23 mouse cellular contexts compared by ENCODE assay signal in genomic region chr6:100710866-100711265, GRCm38 (mm10). TPM values are rescaled to one million over a fixed set of nuclear protein-coding genes. Genes with fewer than 3 reads are reported as not detected.
DNase-seq lines count a peak whose midpoint lies in the region; ATAC-seq and TF ChIP-seq lines count a peak whose summit lies in the region.
"Had no signal": no experiment of that assay in that cellular context is flagged by ENCODE, and none has a peak within 500 bp of the region (broad histone marks: within the 10 kb centered on the region; RNA-seq: fewer than 3 reads in every experiment).

No protein-coding gene starts in this region.

- H3K9me3 ChIP-seq in hindbrain, embryonic 11.5 days (ENCODE audit: control insufficient read depth, low read length), result no peaks in the 10 kb centered on the region
- H3K9me3 ChIP-seq in hindbrain, embryonic 13.5 days, result no peaks in the 10 kb centered on the region
- no peaks in the 10 kb centered on the region for H3K9me3 ChIP-seq in midbrain, embryonic 11.5 days (ENCODE audit: control insufficient read depth, low read length)
- H3K9me3 ChIP-seq in midbrain, embryonic 15.5 days, result no peaks in the 10 kb centered on the region

- no peak for TF ChIP-seq CTCF in small intestine, adult 2 months (IDR thresholded peaks at IDR 0.05; ENCODE audit: extremely low read depth, insufficient read length, insufficient replicate concordance, low read depth, low read length)

- 0 out of 2 replicates have a peak, but pooled peaks have one; percentile 18 for TF ChIP-seq POLR2A in small intestine, adult 2 months (IDR thresholded peaks at IDR 0.05; ENCODE audit: low read depth, low read length)

- no peaks in the 10 kb centered on the region for H3K27me3 ChIP-seq in hindbrain, embryonic 11.5 days (ENCODE audit: control insufficient read depth, insufficient read depth, low read length)
- H3K27me3 ChIP-seq in hindbrain, embryonic 13.5 days, result peaks cover 12% of the 10 kb centered on the region; the same call in 1 of the 2 replicates
- no peaks in the 10 kb centered on the region; the same call in 1 of the 2 replicates for H3K27me3 ChIP-seq in midbrain, embryonic 11.5 days (ENCODE audit: control insufficient read depth, insufficient read depth, low read length)
- H3K27me3 ChIP-seq in midbrain, embryonic 15.5 days (replicated peaks), result peaks cover 3% of the 10 kb centered on the region; the same call in 1 of the 2 replicates
- H3K27me3 ChIP-seq in small intestine, adult 2 months (ENCODE audit: control insufficient read depth, insufficient read depth, low read length), result no peaks in the 10 kb centered on the region
- H3K27me3 ChIP-seq: CH12.LX, Patski had no signal

- no peak overlapping the region for H3K4me2 ChIP-seq in hindbrain, embryonic 11.5 days (replicated peaks; ENCODE audit: low read depth, low read length)
- no peak overlapping the region for H3K4me2 ChIP-seq in hindbrain, embryonic 13.5 days
- no peak overlapping the region for H3K4me2 ChIP-seq in midbrain, embryonic 11.5 days
- H3K4me2 ChIP-seq in midbrain, embryonic 15.5 days, result no peak overlapping the region

- H3K4me3 ChIP-seq in hindbrain, embryonic 11.5 days (ENCODE audit: low read depth, low read length), result no peak overlapping the region
- H3K4me3 ChIP-seq in hindbrain, embryonic 13.5 days, result no peak overlapping the region
- H3K4me3 ChIP-seq in midbrain, embryonic 11.5 days (ENCODE audit: low read depth, low read length), result no peak overlapping the region
- H3K4me3 ChIP-seq in midbrain, embryonic 15.5 days, result no peak overlapping the region
- H3K4me3 ChIP-seq in small intestine, adult 2 months (ENCODE audit: low read depth, low read length), result no peak overlapping the region

- no peaks in the 10 kb centered on the region for H3K4me1 ChIP-seq in hindbrain, embryonic 11.5 days (replicated peaks; ENCODE audit: control insufficient read depth, insufficient read depth, low read length)
- peaks cover 6% of the 10 kb centered on the region; the same call in 1 of the 2 replicates for H3K4me1 ChIP-seq in hindbrain, embryonic 13.5 days (replicated peaks)
- H3K4me1 ChIP-seq in midbrain, embryonic 11.5 days (ENCODE audit: control insufficient read depth, insufficient read depth, low read length), result peaks cover under 1% of the 10 kb centered on the region; the same call in 1 of the 2 replicates
- peaks cover 4% of the 10 kb centered on the region; the same call in 1 of the 2 replicates for H3K4me1 ChIP-seq in midbrain, embryonic 15.5 days
- H3K4me1 ChIP-seq in small intestine, adult 2 months (ENCODE audit: control insufficient read depth, insufficient read depth, insufficient read length, low read length), result no peaks in the 10 kb centered on the region

- no peak overlapping the region for H3K9ac ChIP-seq in hindbrain, embryonic 11.5 days (ENCODE audit: low read depth, low read length)
- no peak overlapping the region for H3K9ac ChIP-seq in hindbrain, embryonic 13.5 days
- no peak overlapping the region for H3K9ac ChIP-seq in midbrain, embryonic 11.5 days (ENCODE audit: low read length)
- H3K9ac ChIP-seq in midbrain, embryonic 15.5 days, result no peak overlapping the region

- ATAC-seq in hindbrain, embryonic 11.5 days (ENCODE audit: low FRiP score), result peak; percentile 19; the same call in 1 of the 2 replicates
- ATAC-seq in hindbrain, embryonic 13.5 days (ENCODE audit: low FRiP score), result no peak
- no peak for ATAC-seq in midbrain, embryonic 11.5 days (ENCODE audit: low FRiP score)
- ATAC-seq in midbrain, embryonic 15.5 days (replicated peaks), result no peak
- ATAC-seq: activated CD4-positive, CD25-positive, alpha-beta regulatory T cell, adult 4 months; CD4-positive, CD25-positive, alpha-beta regulatory T cell, adult 4 months; Patski had no signal

- DNase-seq in heart, adult 11 months, result peak; percentile 86
- no peak for DNase-seq in heart, postnatal 10 days
- DNase-seq in hindbrain, embryonic 11.5 days (ENCODE audit: low spot score), result no peak
- DNase-seq in midbrain, embryonic 11.5 days (ENCODE audit: low spot score, missing footprints), result peak; percentile 62
- no peak for DNase-seq in ovary, adult 18-20 months (ENCODE audit: low spot score)
- DNase-seq: adrenal gland, adult 2 months; adrenal gland, adult 8-10 months; adrenal gland, postnatal 10 days; adrenal gland, postnatal 14 days; adrenal gland, postnatal 25 days; adrenal gland, postnatal 36 days; B cell, adult 2 months; cerebellum, adult 11 months; cerebellum, adult 11-12 months had no signal

- H3K36me3 ChIP-seq in hindbrain, embryonic 11.5 days (ENCODE audit: control insufficient read depth, insufficient read depth, low read length), result no peaks in the 10 kb centered on the region
- H3K36me3 ChIP-seq in hindbrain, embryonic 13.5 days, result no peaks in the 10 kb centered on the region
- H3K36me3 ChIP-seq in midbrain, embryonic 11.5 days (ENCODE audit: control insufficient read depth, insufficient read depth, low read length), result no peaks in the 10 kb centered on the region
- no peaks in the 10 kb centered on the region for H3K36me3 ChIP-seq in midbrain, embryonic 15.5 days (replicated peaks)
- no peaks in the 10 kb centered on the region for H3K36me3 ChIP-seq in small intestine, adult 2 months (ENCODE audit: control insufficient read depth, insufficient read depth, low read length)
- H3K36me3 ChIP-seq: G1E had no signal

- intact Hi-C loops in heart, postnatal 10 days (cut with DNase I), result no loop called here

- H3K27ac ChIP-seq in hindbrain, embryonic 11.5 days (ENCODE audit: low read depth, low read length), result no peak overlapping the region
- no peak overlapping the region for H3K27ac ChIP-seq in hindbrain, embryonic 13.5 days
- H3K27ac ChIP-seq in midbrain, embryonic 11.5 days (ENCODE audit: low read depth, low read length), result no peak overlapping the region
- no peak overlapping the region for H3K27ac ChIP-seq in midbrain, embryonic 15.5 days
- no peak overlapping the region for H3K27ac ChIP-seq in small intestine, adult 2 months (ENCODE audit: insufficient read depth, low read depth, low read length)

- WGBS in hindbrain, embryonic 11.5 days, result 70% methylated on average over 5 of the region's 5 CpGs
- 76% methylated on average over 5 of the region's 5 CpGs for WGBS in hindbrain, embryonic 13.5 days
- WGBS in midbrain, embryonic 11.5 days, result 94% methylated on average over 5 of the region's 5 CpGs
- WGBS in midbrain, embryonic 15.5 days, result 91% methylated on average over 5 of the region's 5 CpGs
- 81% methylated on average over 5 of the region's 5 CpGs for WGBS in small intestine, adult 2 months

RNA-seq across cellular contexts. Expression of gene Gxylt2, which starts 6.3 kb away (rescaled TPM):
- 10 to 100 TPM in 1 of 2 experiments, 1 to 10 TPM in 1; 9.8 to 10.8 TPM for total RNA-seq in heart, postnatal 10 days (2021)
- polyA plus RNA-seq in hindbrain, embryonic 11.5 days (2014; fragmentation: Nextera tagmentation; extraction: Ambion mirVana), result 5.8 and 7.2 TPM in 2 replicates
- polyA plus RNA-seq in hindbrain, embryonic 13.5 days (2015; fragmentation: Nextera tagmentation; extraction: Ambion mirVana), result 2.2 TPM in 2 replicates
- polyA plus RNA-seq in midbrain, embryonic 11.5 days (2014; fragmentation: Nextera tagmentation; extraction: Ambion mirVana), result 3.3 and 3.8 TPM in 2 replicates
- 1.2 and 1.6 TPM in 2 replicates for polyA plus RNA-seq in midbrain, embryonic 15.5 days (2015; fragmentation: Nextera tagmentation; extraction: Ambion mirVana)
- polyA plus RNA-seq in small intestine, adult 2 months (2012; rRNA removed), result 0.10 and 0.43 TPM in 2 replicates
- total RNA-seq: MEL had no signal
- polyA plus RNA-seq: G1E had no signal

RNA-seq across cellular contexts. Expression of gene Shq1, which starts 39.9 kb away (rescaled TPM):
- 1 to 10 TPM; 4.6 to 5.3 TPM for total RNA-seq in heart, postnatal 10 days (2021)
- polyA plus RNA-seq in hindbrain, embryonic 11.5 days (2014; fragmentation: Nextera tagmentation; extraction: Ambion mirVana), result 17.1 and 18.3 TPM in 2 replicates
- 10.7 and 10.9 TPM in 2 replicates for polyA plus RNA-seq in hindbrain, embryonic 13.5 days (2015; fragmentation: Nextera tagmentation; extraction: Ambion mirVana)
- polyA plus RNA-seq in midbrain, embryonic 11.5 days (2014; fragmentation: Nextera tagmentation; extraction: Ambion mirVana), result 18.0 and 18.9 TPM in 2 replicates
- 9.2 and 10.7 TPM in 2 replicates for polyA plus RNA-seq in midbrain, embryonic 15.5 days (2015; fragmentation: Nextera tagmentation; extraction: Ambion mirVana)
- 1.1 and 1.8 TPM in 2 replicates for polyA plus RNA-seq in small intestine, adult 2 months (2012; rRNA removed)

Comparison
In these comparisons a context has a peak if more than half of its experiments do, and no peak if none do; other contexts are left out.
1. DNase-seq: peak in heart, adult 11 months (single experiment) and midbrain, embryonic 11.5 days (single experiment); none in heart, postnatal 10 days (0 of 2), hindbrain, embryonic 11.5 days (single experiment) and ovary, adult 18-20 months (single experiment).